Mouse (Mus musculus) activated CD4-positive, CD25-positive, alpha-beta regulatory T cell, adult 4 months (primary cell): ENCODE measurements around the gene Rbm25. TPM values are rescaled to one million over a fixed set of nuclear protein-coding genes. Genes with fewer than 3 reads are reported as not detected.

Source experiments
- ATAC-seq: one replicate; pipeline ENCODE4 v1.8.0; 2017
- polyA plus RNA-seq, 2 experiments: library from polyadenylated mRNA; unstranded; fragments of 100-300 nt; shearing (Covaris generic); gene quantifications; one replicate each; pipeline ENCODE4 v1.2.1; 2017

The Rbm25 gene
- polyA plus RNA-seq, 2 experiments from 2014 or later = 387 to 393 TPM

DNA sequence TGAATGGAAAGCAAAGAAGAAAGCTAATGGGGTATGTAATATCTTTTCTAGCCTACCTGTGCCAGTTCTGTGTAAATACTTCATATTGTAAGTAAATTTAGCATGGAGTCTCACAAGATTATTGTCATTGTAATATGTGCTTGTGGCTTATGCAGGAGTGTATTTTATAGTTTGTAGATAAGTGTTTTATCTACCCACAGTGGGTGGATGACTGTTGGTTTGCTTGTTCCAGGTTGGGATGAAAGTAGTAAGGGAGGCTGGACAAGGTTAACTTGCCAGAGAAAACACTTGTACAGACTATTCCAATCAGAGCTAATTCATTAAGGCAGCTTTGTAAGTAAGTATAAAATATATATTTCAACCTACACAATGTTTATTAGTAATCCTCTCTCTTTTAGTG is 20.4 kb downstream of the Rbm25 start:
- ATAC-seq = no peak

GRCm38 (mm10) chr12:83685466-83685865 is 54.4 kb downstream of the Rbm25 start:
- ATAC-seq = no peak

DNA sequence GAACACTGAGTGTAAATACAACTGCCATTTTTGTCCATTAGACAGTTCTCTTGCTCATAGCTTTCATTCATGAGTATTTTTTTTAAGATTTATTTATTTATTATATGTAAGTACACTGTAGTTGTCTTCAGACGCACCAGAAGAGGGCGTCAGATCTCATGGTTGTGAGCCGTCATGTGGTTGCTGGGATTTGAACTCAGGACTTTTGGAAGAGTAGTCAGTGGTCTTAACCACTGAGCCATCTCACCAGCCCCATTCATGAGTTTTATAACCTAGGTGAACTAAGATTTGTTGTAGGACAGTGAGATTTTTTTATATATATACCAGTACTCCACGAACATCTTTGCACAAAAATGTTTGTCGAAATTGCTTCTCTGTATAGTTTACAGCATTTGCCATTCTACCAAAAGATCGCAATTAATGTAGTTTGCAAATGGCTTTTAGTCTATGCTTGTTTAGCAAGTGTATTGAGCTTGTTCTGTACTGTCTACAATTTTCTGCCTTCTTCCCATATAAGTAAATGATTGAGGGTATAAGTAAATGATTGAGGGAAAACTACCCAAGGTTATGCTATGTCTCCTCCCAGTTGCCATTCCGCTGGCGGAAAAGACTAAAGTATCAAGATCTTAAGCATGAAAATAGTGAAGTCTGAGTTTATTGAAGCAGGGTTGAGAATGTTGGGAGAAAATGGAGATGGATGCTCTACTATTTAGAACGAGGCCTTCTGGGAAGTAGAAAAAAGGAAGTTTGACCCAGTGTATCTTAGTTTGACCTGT is 55.7 kb downstream of the Rbm25 start:
- ATAC-seq = no peak

DNA sequence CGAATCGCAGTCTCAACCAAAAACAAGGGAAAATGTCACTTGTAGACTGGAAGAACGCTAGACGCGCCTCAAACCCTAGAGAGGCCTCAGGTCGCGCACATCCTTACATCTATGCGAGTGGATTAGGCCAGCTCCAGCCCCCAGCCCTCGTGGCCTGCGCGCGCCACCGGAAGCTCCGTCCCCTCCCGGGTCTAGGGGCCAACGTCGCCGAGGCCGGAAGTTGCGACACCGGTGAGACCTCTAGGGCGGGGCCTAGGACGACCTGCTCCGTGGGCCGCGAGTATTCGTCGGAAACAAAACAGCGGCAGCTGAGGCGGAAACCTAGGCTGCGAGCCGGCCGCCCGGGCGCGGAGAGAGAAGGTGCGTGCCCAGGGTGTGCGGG is 56.9 kb downstream of the Rbm25 start, which contains the start of gene Psen1:
Psen1 (plus strand) TSS at position 219 of the 382 bp plus-strand sequence.
- peak; percentile 89 for ATAC-seq

DNA sequence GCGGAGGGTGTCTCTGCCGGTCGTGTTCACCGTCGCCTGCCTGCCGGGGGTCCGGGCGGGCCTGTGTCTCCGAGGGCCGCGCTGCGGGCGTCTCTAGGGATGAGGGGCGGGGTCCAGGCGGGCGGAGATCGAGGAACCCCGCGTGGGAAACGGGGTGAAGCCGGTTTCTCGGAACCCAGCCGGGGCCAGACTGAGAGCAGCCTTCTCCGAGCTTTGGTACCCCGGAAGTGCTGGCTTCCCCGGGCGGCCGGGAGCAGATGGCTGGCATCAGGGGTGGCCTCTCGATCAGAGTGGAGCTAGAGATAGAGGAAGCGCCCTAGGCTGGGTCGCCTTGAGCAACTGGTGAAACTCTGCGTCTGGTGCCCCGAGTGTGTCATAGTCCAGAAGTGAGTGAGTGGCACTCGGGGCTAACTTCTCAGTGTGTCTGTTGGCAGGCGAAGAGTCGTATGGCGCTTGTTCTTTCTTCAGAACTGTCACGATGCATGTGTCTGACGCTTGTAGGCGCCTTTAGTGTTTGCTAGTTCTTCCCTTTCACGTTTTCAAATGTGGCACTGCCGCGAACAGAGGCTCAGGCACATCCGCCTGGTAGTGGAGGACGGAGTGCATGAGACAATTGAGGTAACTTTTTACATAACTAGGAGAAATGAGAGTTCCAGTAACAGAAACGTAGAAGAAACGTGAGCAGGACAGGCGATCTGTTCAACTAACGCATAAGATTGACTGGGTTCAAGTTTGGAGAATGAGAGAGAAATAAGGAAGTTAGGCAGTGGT is 57.5 kb downstream of the Rbm25 start:
- peak; percentile 40 for ATAC-seq

- ATAC-seq = peak; percentile 20
Measured at GRCm38 (mm10) chr12:83689087-83689432, 58.0 kb downstream of the Rbm25 start.

- ATAC-seq = no peak
Measured at GRCm38 (mm10) chr12:83694011-83694410, 63.0 kb downstream of the Rbm25 start.

DNA sequence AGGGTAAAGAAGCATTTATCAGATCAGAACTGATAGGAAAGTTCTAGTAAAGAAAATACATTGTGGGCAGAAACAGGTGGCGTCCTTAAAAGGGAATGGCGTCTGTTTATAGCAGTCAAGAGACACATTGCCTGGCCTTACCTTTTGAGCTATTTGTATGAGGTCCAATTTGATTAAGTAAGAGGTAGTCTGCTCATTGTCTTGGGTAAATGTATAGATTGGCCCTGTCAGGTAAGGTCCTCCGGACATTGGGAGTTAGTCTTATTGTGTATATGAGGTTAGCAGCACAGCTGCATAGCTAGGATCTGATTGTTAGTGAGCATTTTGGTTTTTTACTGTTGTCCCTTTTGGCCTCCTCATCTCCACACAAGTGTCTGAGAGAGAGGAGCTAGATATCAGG is 63.6 kb downstream of the Rbm25 start:
- ATAC-seq = no peak

GRCm38 (mm10) chr12:83698637-83699036 is 67.6 kb downstream of the Rbm25 start:
- ATAC-seq = no peak

- ATAC-seq = no peak
Measured at GRCm38 (mm10) chr12:83701608-83702007, 70.6 kb downstream of the Rbm25 start.

GRCm38 (mm10) chr12:83702796-83703195 is 71.8 kb downstream of the Rbm25 start:
- no peak for ATAC-seq

- no peak for ATAC-seq
Measured at GRCm38 (mm10) chr12:83706951-83707350, 75.9 kb downstream of the Rbm25 start.

- ATAC-seq = no peak
Measured at GRCm38 (mm10) chr12:83708160-83709092, 77.4 kb downstream of the Rbm25 start.

- ATAC-seq = no peak
Measured at GRCm38 (mm10) chr12:83709934-83710333, 78.9 kb downstream of the Rbm25 start.

- no peak for ATAC-seq
Measured at GRCm38 (mm10) chr12:83713749-83714148, 82.7 kb downstream of the Rbm25 start.

- ATAC-seq = no peak
Measured at GRCm38 (mm10) chr12:83716416-83717184, 85.6 kb downstream of the Rbm25 start.

- no peak for ATAC-seq
Measured at GRCm38 (mm10) chr12:83719431-83719830, 88.4 kb downstream of the Rbm25 start.

- no peak for ATAC-seq
Measured at GRCm38 (mm10) chr12:83721281-83721680, 90.2 kb downstream of the Rbm25 start.

DNA sequence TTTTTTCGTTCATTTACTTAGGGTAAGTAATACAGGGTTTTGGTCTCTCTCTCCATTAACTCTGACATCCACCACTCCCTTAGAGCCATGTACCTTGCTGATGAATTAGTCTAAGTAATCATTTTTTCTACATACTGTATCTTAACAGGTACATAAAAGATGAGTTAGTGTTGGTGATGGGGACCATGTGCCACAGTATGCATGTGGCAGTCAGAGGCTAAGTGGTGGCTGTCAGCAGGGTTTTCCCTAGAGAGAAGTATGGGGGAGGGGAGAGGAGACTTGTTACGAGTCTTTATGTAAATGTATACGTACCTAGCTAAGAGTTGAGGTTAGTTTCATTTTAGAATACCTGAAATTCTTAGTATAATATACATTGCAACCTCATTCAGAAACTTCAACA is 92.0 kb downstream of the Rbm25 start:
- no peak for ATAC-seq

- no peak for ATAC-seq
Measured at GRCm38 (mm10) chr12:83726510-83727308, 95.7 kb downstream of the Rbm25 start.

- no peak for ATAC-seq
Measured at GRCm38 (mm10) chr12:83732225-83732624, 101.2 kb downstream of the Rbm25 start.
